Comparison of ENCODE assay signal across 23 mouse cellular contexts in the genomic region with DNA sequence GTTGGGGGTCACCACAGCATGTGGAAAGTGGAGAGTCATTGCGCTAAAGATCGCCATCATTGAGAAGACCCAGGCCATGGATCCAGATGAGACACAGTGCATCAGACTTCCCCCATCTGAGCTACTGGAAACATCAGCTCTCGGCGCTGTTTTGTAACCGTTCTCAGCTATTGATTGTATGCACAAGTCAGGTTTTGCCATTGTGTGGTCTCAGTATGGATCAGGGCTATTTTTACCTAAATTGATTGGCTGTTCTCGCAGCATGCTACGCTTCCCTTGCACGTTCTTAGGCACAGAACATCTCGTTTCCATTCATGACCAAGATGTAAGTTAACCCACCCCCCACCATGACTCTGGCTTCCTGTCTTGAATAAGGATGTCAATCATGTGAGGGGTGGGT. TPM values are rescaled to one million over a fixed set of nuclear protein-coding genes. Genes with fewer than 3 reads are reported as not detected.
DNase-seq lines count a peak whose midpoint lies in the region; ATAC-seq and TF ChIP-seq lines count a peak whose summit lies in the region.
"Had no signal": no experiment of that assay in that cellular context is flagged by ENCODE, and none has a peak within 500 bp of the region (broad histone marks: within the 10 kb centered on the region; RNA-seq: fewer than 3 reads in every experiment).

No protein-coding gene starts in this region.

- TF ChIP-seq POLR2A in thymus, adult 2 months (IDR thresholded peaks at IDR 0.05; ENCODE audit: control insufficient read depth, extremely low read depth, insufficient read depth, low read length, poor library complexity), result no peak

- no peaks in the 10 kb centered on the region for H3K9me3 ChIP-seq in liver, embryonic 15.5 days (replicated peaks)
- no peaks in the 10 kb centered on the region for H3K9me3 ChIP-seq in liver, embryonic 11.5 days (ENCODE audit: control insufficient read depth, low read length)
- H3K9me3 ChIP-seq in liver, postnatal 0 days (ENCODE audit: low read length), result no peaks in the 10 kb centered on the region
- H3K9me3 ChIP-seq in forebrain, postnatal 0 days (ENCODE audit: low read length), result no peaks in the 10 kb centered on the region
- H3K9me3 ChIP-seq: embryonic facial prominence, embryonic 13.5 days; embryonic facial prominence, embryonic 15.5 days; forebrain, embryonic 10.5 days; forebrain, embryonic 12.5 days had no signal

- TF ChIP-seq EP300 in liver, postnatal 0 days (IDR thresholded peaks at IDR 0.05; ENCODE audit: low read depth), result peak; percentile 68; the same call in 1 of the 2 replicates

- H3K36me3 ChIP-seq in liver, embryonic 15.5 days (replicated peaks), result no peaks in the 10 kb centered on the region
- peaks cover 2% of the 10 kb centered on the region; the same call in 1 of the 2 replicates for H3K36me3 ChIP-seq in liver, embryonic 11.5 days (ENCODE audit: control insufficient read depth, insufficient read depth, low read length)
- H3K36me3 ChIP-seq in thymus, adult 2 months (ENCODE audit: control insufficient read depth, insufficient read depth, low read length), result no peaks in the 10 kb centered on the region
- peaks cover 5% of the 10 kb centered on the region; the same call in 1 of the 2 replicates for H3K36me3 ChIP-seq in liver, postnatal 0 days (replicated peaks; ENCODE audit: insufficient read depth, low read length)
- H3K36me3 ChIP-seq in forebrain, postnatal 0 days (ENCODE audit: insufficient read depth), result no peaks in the 10 kb centered on the region
- H3K36me3 ChIP-seq: embryonic facial prominence, embryonic 15.5 days had no signal

- H3K4me1 ChIP-seq in liver, embryonic 15.5 days (replicated peaks), result peaks cover 24% of the 10 kb centered on the region; the same call in 1 of the 2 replicates
- peaks cover 3% of the 10 kb centered on the region; the same call in 1 of the 2 replicates for H3K4me1 ChIP-seq in liver, embryonic 11.5 days (replicated peaks; ENCODE audit: control insufficient read depth, insufficient read depth, low read length)
- H3K4me1 ChIP-seq in thymus, adult 2 months (replicated peaks; ENCODE audit: control insufficient read depth, insufficient read depth, low read length), result peaks cover 13% of the 10 kb centered on the region
- peaks cover 21% of the 10 kb centered on the region for H3K4me1 ChIP-seq in liver, postnatal 0 days (ENCODE audit: insufficient read depth)
- no peaks in the 10 kb centered on the region for H3K4me1 ChIP-seq in forebrain, postnatal 0 days (ENCODE audit: insufficient read depth)
- H3K4me1 ChIP-seq: embryonic facial prominence, embryonic 13.5 days; forebrain, embryonic 12.5 days had no signal

- H3K4me2 ChIP-seq in liver, embryonic 15.5 days, result no peak overlapping the region
- no peak overlapping the region for H3K4me2 ChIP-seq in liver, embryonic 11.5 days
- no peak overlapping the region for H3K4me2 ChIP-seq in liver, postnatal 0 days (ENCODE audit: low read depth, low read length)
- no peak overlapping the region for H3K4me2 ChIP-seq in forebrain, postnatal 0 days (ENCODE audit: low read depth)
- H3K4me2 ChIP-seq: embryonic facial prominence, embryonic 13.5 days; embryonic facial prominence, embryonic 15.5 days; forebrain, embryonic 12.5 days had no signal

- H3K4me3 ChIP-seq in liver, embryonic 15.5 days (replicated peaks), result no peak overlapping the region
- H3K4me3 ChIP-seq in liver, embryonic 11.5 days (ENCODE audit: low read depth, low read length), result no peak overlapping the region
- no peak overlapping the region for H3K4me3 ChIP-seq in thymus, adult 2 months (ENCODE audit: control insufficient read depth, insufficient read depth, low read length)
- H3K4me3 ChIP-seq in liver, postnatal 0 days (ENCODE audit: low read depth, low read length), result no peak overlapping the region
- H3K4me3 ChIP-seq in forebrain, postnatal 0 days (ENCODE audit: low read depth, low read length), result no peak overlapping the region
- H3K4me3 ChIP-seq: embryonic facial prominence, embryonic 13.5 days; embryonic facial prominence, embryonic 15.5 days; erythroblast, embryonic 14.5 days; forebrain, embryonic 10.5 days; forebrain, embryonic 12.5 days had no signal

- no peaks in the 10 kb centered on the region for H3K27me3 ChIP-seq in liver, embryonic 15.5 days
- H3K27me3 ChIP-seq in liver, embryonic 11.5 days (replicated peaks; ENCODE audit: control insufficient read depth, insufficient read depth, low read length), result no peaks in the 10 kb centered on the region
- H3K27me3 ChIP-seq in thymus, adult 2 months (ENCODE audit: control insufficient read depth, insufficient read depth, low read length), result no peaks in the 10 kb centered on the region
- no peaks in the 10 kb centered on the region for H3K27me3 ChIP-seq in liver, postnatal 0 days (ENCODE audit: insufficient read depth, low read length)
- no peaks in the 10 kb centered on the region for H3K27me3 ChIP-seq in forebrain, postnatal 0 days (ENCODE audit: insufficient read depth, low read length)
- H3K27me3 ChIP-seq: embryonic facial prominence, embryonic 13.5 days; embryonic facial prominence, embryonic 15.5 days; forebrain, embryonic 12.5 days had no signal

- no peak overlapping the region for H3K9ac ChIP-seq in liver, embryonic 15.5 days
- H3K9ac ChIP-seq in liver, embryonic 11.5 days (ENCODE audit: low read depth, low read length), result no peak overlapping the region
- H3K9ac ChIP-seq in liver, postnatal 0 days (replicated peaks), result no peak overlapping the region
- H3K9ac ChIP-seq in forebrain, postnatal 0 days, result no peak overlapping the region
- H3K9ac ChIP-seq: embryonic facial prominence, embryonic 13.5 days; embryonic facial prominence, embryonic 15.5 days; forebrain, embryonic 12.5 days had no signal

- no peak for DNase-seq in liver, embryonic 11.5 days (ENCODE audit: low spot score)
- DNase-seq in thymus, postnatal 0 days (ENCODE audit: low spot score), result peak; percentile 27
- no peak for DNase-seq in thymus, adult 2 months
- DNase-seq in liver, postnatal 0 days, result no peak
- DNase-seq in naive thymus-derived CD4-positive, alpha-beta T cell, adult 2 months (ENCODE audit: low read depth), result peak; percentile 30
- no peak for DNase-seq in forebrain, postnatal 0 days
- DNase-seq: adrenal gland, adult 2 months; adrenal gland, postnatal 10 days; adrenal gland, postnatal 25 days; cerebellum, adult 11 months; cerebellum, adult 18-20 months; cerebellum, adult 8-10 months; cerebellum, adult 9-11 months; cerebellum, postnatal 14 days; cerebellum, postnatal 36 days; embryo, embryonic 11 days had no signal

- 63% methylated on average over 9 of the region's 9 CpGs for WGBS in liver, embryonic 15.5 days (ENCODE audit: insufficient replicate concordance)
- 74% methylated on average over 9 of the region's 9 CpGs for WGBS in liver, embryonic 11.5 days
- 88% methylated on average over 9 of the region's 9 CpGs for WGBS in thymus, adult 2 months
- whole genome bisulfite sequencing in liver, postnatal 0 days (ENCODE audit: insufficient replicate concordance), result 65% methylated on average over 9 of the region's 9 CpGs
- 89% methylated on average over 9 of the region's 9 CpGs for WGBS in forebrain, postnatal 0 days

- peak; percentile 29; the same call in 1 of the 2 replicates for ATAC-seq in liver, embryonic 15.5 days (ENCODE audit: insufficient read depth)
- ATAC-seq in liver, embryonic 11.5 days (replicated peaks; ENCODE audit: low FRiP score), result no peak
- peak; percentile 82 for ATAC-seq in liver, postnatal 0 days
- no peak for ATAC-seq in forebrain, postnatal 0 days
- ATAC-seq: forebrain, embryonic 14.5 days had no signal

- no peak for TF ChIP-seq CTCF in thymus, adult 2 months (IDR thresholded peaks at IDR 0.05; ENCODE audit: borderline replicate concordance, control insufficient read depth, extremely low read depth, insufficient read depth, low read length, poor library complexity)
- no peak for TF ChIP-seq CTCF in liver, postnatal 0 days (IDR thresholded peaks at IDR 0.05; ENCODE audit: low read depth)
- no peak for TF ChIP-seq CTCF in forebrain, postnatal 0 days (IDR thresholded peaks at IDR 0.05; ENCODE audit: low read depth)

- no peak overlapping the region for H3K27ac ChIP-seq in liver, embryonic 15.5 days (replicated peaks)
- no peak overlapping the region for H3K27ac ChIP-seq in liver, embryonic 11.5 days (ENCODE audit: low read depth, low read length)
- H3K27ac ChIP-seq in thymus, adult 2 months (ENCODE audit: control insufficient read depth, insufficient read depth, low read length), result no peak overlapping the region
- H3K27ac ChIP-seq in liver, postnatal 0 days (ENCODE audit: low read depth), result peak overlapping the region; percentile 87
- H3K27ac ChIP-seq in forebrain, postnatal 0 days (ENCODE audit: low read depth, low read length), result no peak overlapping the region
- H3K27ac ChIP-seq: embryonic facial prominence, embryonic 13.5 days; embryonic facial prominence, embryonic 15.5 days; forebrain, embryonic 10.5 days; forebrain, embryonic 12.5 days had no signal

RNA-seq across cellular contexts. Expression of a gene that starts 27.9 kb away (rescaled TPM):
- 10.3 and 12.0 TPM in 2 replicates for polyA plus RNA-seq in liver, embryonic 15.5 days (2015; fragmentation: Nextera tagmentation; extraction: Ambion mirVana)
- polyA plus RNA-seq in liver, embryonic 11.5 days (2014; fragmentation: Nextera tagmentation; extraction: Ambion mirVana), result 26.6 and 28.3 TPM in 2 replicates
- 6.6 and 9.2 TPM in 2 replicates for polyA plus RNA-seq in thymus, postnatal 0 days (2015; fragmentation: Nextera tagmentation; extraction: Ambion mirVana)
- 24.8 and 40.2 TPM in 2 replicates for polyA plus RNA-seq in thymus, adult 2 months (2012; rRNA removed)
- polyA plus RNA-seq in liver, postnatal 0 days (2015; fragmentation: Nextera tagmentation; extraction: Ambion mirVana), result 6.6 and 8.0 TPM in 2 replicates
- 46.9 and 51.9 TPM in 2 replicates for total RNA-seq in forebrain, postnatal 0 days (2014; rRNA removed)
- polyA plus RNA-seq in forebrain, postnatal 0 days (2015; fragmentation: Nextera tagmentation; extraction: Ambion mirVana), result 28.2 and 39.1 TPM in 2 replicates

Comparison
In these comparisons a context has a peak if more than half of its experiments do, and no peak if none do; other contexts are left out.
1. ATAC-seq: peak in liver, embryonic 15.5 days (single experiment) and liver, postnatal 0 days (single experiment); none in liver, embryonic 11.5 days (single experiment) and forebrain, postnatal 0 days (single experiment).
2. DNase-seq: peak in thymus, postnatal 0 days (single experiment) and naive thymus-derived CD4-positive, alpha-beta T cell, adult 2 months (single experiment); none in liver, embryonic 11.5 days (single experiment), thymus, adult 2 months (single experiment), liver, postnatal 0 days (single experiment) and forebrain, postnatal 0 days (single experiment).